Mouse (Mus musculus) liver, embryonic 13.5 days (tissue): ENCODE data around the gene Fbxl22. TPM values are rescaled to one million over a fixed set of nuclear protein-coding genes. Genes with fewer than 3 reads are reported as not detected.

ENCODE experiments used
- ATAC-seq: fragments of 200-750 bp; cut with Nextera tagmentation; 2 replicates; pipeline ENCODE4 v1.8.0; 2017; ENCODE audit warnings: low read depth, mild to moderate bottlenecking, moderate number of reproducible peaks, moderate library complexity
- DNase-seq: peaks from one replicate; pipeline ENCODE4 v3.0.0; 2022
- H3K27ac ChIP-seq: fragments of 300-500 bp; sonication (generic); 2 replicates; pipeline ENCODE4 v1.5.1; 2015; ENCODE audit warnings: moderate library complexity, mild to moderate bottlenecking, inconsistent platforms
- H3K27me3 ChIP-seq: fragments of 300-500 bp; sonication (generic); 2 replicates; pipeline ENCODE4 v1.6.1; 2015; ENCODE audit warnings: mild to moderate bottlenecking, inconsistent platforms
- H3K36me3 ChIP-seq: fragments of 300-500 bp; sonication (generic); 2 replicates; pipeline ENCODE4 v1.6.1; 2015; ENCODE audit warnings: mild to moderate bottlenecking, inconsistent platforms
- H3K4me1 ChIP-seq: fragments of 300-500 bp; sonication (generic); replicated peaks from 2 replicates; pipeline ENCODE4 v1.6.1; 2015; ENCODE audit warnings: inconsistent platforms
- H3K4me2 ChIP-seq: fragments of 300-500 bp; sonication (generic); 2 replicates; pipeline ENCODE4 v1.6.1; 2015; ENCODE audit warnings: inconsistent platforms, mild to moderate bottlenecking, moderate library complexity
- H3K4me3 ChIP-seq: fragments of 300-500 bp; sonication (generic); replicated peaks from 2 replicates; pipeline ENCODE4 v1.5.1; 2015; ENCODE audit warnings: mild to moderate bottlenecking, inconsistent platforms
- H3K9ac ChIP-seq: fragments of 300-500 bp; sonication (generic); 2 replicates; pipeline ENCODE4 v1.6.1; 2015; ENCODE audit warnings: mild to moderate bottlenecking, inconsistent platforms
- H3K9me3 ChIP-seq: fragments of 300-500 bp; sonication (generic); replicated peaks from 2 replicates; pipeline ENCODE4 v1.6.1; 2016; ENCODE audit warnings: inconsistent platforms
- WGBS: fragments of 180-500 bp; shearing (Covaris S2); methylation state at CpG from one replicate; pipeline ENCODE4 v1.1.7; 2015; ENCODE audit not compliant: insufficient replicate concordance; 5-methylcytosine and 5-hydroxymethylcytosine counted together
- polyA plus RNA-seq: library from polyadenylated mRNA; unstranded; fragments of >200 nt; fragmentation: Nextera tagmentation; extraction: Ambion mirVana; gene quantifications from 2 replicates; pipeline ENCODE4 v1.2.1, GENCODE M21; 2015

Gene Fbxl22
- polyA plus RNA-seq, 1 experiment from 2014 or later = 0.68 TPM

GRCm38 (mm10) chr9:66516296-66516940 lies 2.0 kb upstream of the Fbxl22 start:
- H3K27ac ChIP-seq = no peak overlapping the region
- peaks cover 61% of the 10 kb centered on the region for H3K36me3 ChIP-seq
- no peak overlapping the region for H3K4me3 ChIP-seq
- H3K4me2 ChIP-seq = no peak overlapping the region
- no peak for ATAC-seq
- peaks cover 32% of the 10 kb centered on the region for H3K4me1 ChIP-seq
- WGBS = 78% methylated on average over 6 of the region's 6 CpGs
- DNase-seq = no peak
- no peak overlapping the region for H3K9ac ChIP-seq
- no peaks in the 10 kb centered on the region for H3K27me3 ChIP-seq
- no peaks in the 10 kb centered on the region for H3K9me3 ChIP-seq

- Histone ChIP-seq H3K36me3 (peaks cover 61% of the 10 kb centered on the region), H3K9me3 (no peaks in the 10 kb centered on the region), H3K4me1 (peaks cover 39% of the 10 kb centered on the region), H3K27me3 (no peaks in the 10 kb centered on the region), H3K4me3 (no peak overlapping the region), H3K4me2 (no peak overlapping the region), H3K27ac (no peak overlapping the region), H3K9ac (no peak overlapping the region)
- no peak for ATAC-seq
- 88% methylated on average over 10 of the region's 10 CpGs for WGBS
- no peak for DNase-seq
These were observed 1.4 kb upstream of the Fbxl22 start for GRCm38 (mm10) chr9:66515680-66516210.

GRCm38 (mm10) chr9:66515115-66515514 lies 722 bp upstream of the Fbxl22 start:
- no peak overlapping the region for H3K4me2 ChIP-seq
- 40% methylated on average over 2 of the region's 2 CpGs for WGBS
- H3K9me3 ChIP-seq = no peaks in the 10 kb centered on the region
- H3K4me3 ChIP-seq = no peak overlapping the region
- H3K36me3 ChIP-seq = peaks cover 60% of the 10 kb centered on the region
- no peaks in the 10 kb centered on the region for H3K27me3 ChIP-seq
- ATAC-seq = no peak
- peaks cover 45% of the 10 kb centered on the region for H3K4me1 ChIP-seq
- no peak overlapping the region for H3K9ac ChIP-seq
- no peak overlapping the region for H3K27ac ChIP-seq
- DNase-seq = no peak

- 0 out of 2 replicates have a peak overlapping the region, but pooled peaks have one; percentile 95 for H3K27ac ChIP-seq
- no peaks in the 10 kb centered on the region for H3K27me3 ChIP-seq
- WGBS = 84% methylated on average over 4 of the region's 4 CpGs
- H3K36me3 ChIP-seq = peaks cover 61% of the 10 kb centered on the region
- ATAC-seq (no peak), DNase-seq (no peak)
- H3K4me1 ChIP-seq = peaks cover 58% of the 10 kb centered on the region
- H3K9me3 ChIP-seq = no peaks in the 10 kb centered on the region
- no peak overlapping the region for H3K4me3 ChIP-seq
- no peak overlapping the region for H3K4me2 ChIP-seq
- no peak overlapping the region for H3K9ac ChIP-seq
These were observed 635 bp downstream of the Fbxl22 start for GRCm38 (mm10) chr9:66513661-66514255.

- no peak for DNase-seq
- peaks cover 60% of the 10 kb centered on the region for H3K4me1 ChIP-seq
- H3K4me2 ChIP-seq = no peak overlapping the region
- no peak overlapping the region for H3K9ac ChIP-seq
- peaks cover 61% of the 10 kb centered on the region for H3K36me3 ChIP-seq
- no peak overlapping the region for H3K4me3 ChIP-seq
- peak overlapping the region; percentile 95 for H3K27ac ChIP-seq
- no peaks in the 10 kb centered on the region for H3K9me3 ChIP-seq
- no peaks in the 10 kb centered on the region for H3K27me3 ChIP-seq
- no peak for ATAC-seq
These were observed 1.2 kb downstream of the Fbxl22 start for GRCm38 (mm10) chr9:66513150-66513549.

- peak overlapping the region; percentile 97 for H3K4me2 ChIP-seq
- no peaks in the 10 kb centered on the region for H3K9me3 ChIP-seq
- H3K27me3 ChIP-seq = no peaks in the 10 kb centered on the region
- H3K9ac ChIP-seq = peak overlapping the region; percentile 89
- DNase-seq (peak; percentile 76), ATAC-seq (peak; percentile 77)
- H3K27ac ChIP-seq = peak overlapping the region; percentile 95
- H3K4me3 ChIP-seq = peak overlapping the region; percentile 72
- peaks cover 61% of the 10 kb centered on the region for H3K36me3 ChIP-seq
- peaks cover 66% of the 10 kb centered on the region for H3K4me1 ChIP-seq
- WGBS = 0% methylated on average over 8 of the region's 8 CpGs
These were observed 2.1 kb downstream of the Fbxl22 start for GRCm38 (mm10) chr9:66512351-66512671.

- Histone ChIP-seq H3K27me3 (no peaks in the 10 kb centered on the region), H3K27ac (peak overlapping the region; percentile 95), H3K4me3 (peak overlapping the region; percentile 72), H3K9ac (peak overlapping the region; percentile 89), H3K9me3 (no peaks in the 10 kb centered on the region), H3K36me3 (peaks cover 61% of the 10 kb centered on the region), H3K4me2 (peak overlapping the region; percentile 97), H3K4me1 (peaks cover 71% of the 10 kb centered on the region)
- ATAC-seq = peak; percentile 84
- under 1% methylated on average over 78 of the region's 78 CpGs for WGBS
- DNase-seq = peak; percentile 84
These were observed 2.6 kb downstream of the Fbxl22 start for GRCm38 (mm10) chr9:66511580-66512350.

- ATAC-seq = no peak
- Histone ChIP-seq H3K27me3 (no peaks in the 10 kb centered on the region), H3K36me3 (peaks cover 61% of the 10 kb centered on the region), H3K4me1 (peaks cover 79% of the 10 kb centered on the region), H3K27ac (peak overlapping the region; percentile 95), H3K4me3 (peak overlapping the region; percentile 72), H3K9me3 (no peaks in the 10 kb centered on the region), H3K9ac (peak overlapping the region; percentile 89), H3K4me2 (peak overlapping the region; percentile 97)
- no peak for DNase-seq
- 5% methylated on average over 2 of the region's 2 CpGs for WGBS
These were observed 3.4 kb downstream of the Fbxl22 start for GRCm38 (mm10) chr9:66510944-66511343.

GRCm38 (mm10) chr9:66510351-66510841 lies 4.0 kb downstream of the Fbxl22 start:
- Histone ChIP-seq H3K27ac (peak overlapping the region; percentile 40), H3K4me2 (peak overlapping the region; percentile 97), H3K4me1 (peaks cover 85% of the 10 kb centered on the region), H3K9me3 (no peaks in the 10 kb centered on the region), H3K4me3 (peak overlapping the region; percentile 72), H3K9ac (peak overlapping the region; percentile 89), H3K36me3 (peaks cover 61% of the 10 kb centered on the region), H3K27me3 (no peaks in the 10 kb centered on the region)
- DNase-seq (no peak), ATAC-seq (no peak)
- 89% methylated on average over 7 of the region's 7 CpGs for WGBS

GRCm38 (mm10) chr9:66508890-66509399 lies 5.4 kb downstream of the Fbxl22 start:
- ATAC-seq = no peak
- H3K27me3 ChIP-seq = no peaks in the 10 kb centered on the region
- no peak for DNase-seq
- no peak overlapping the region for H3K4me3 ChIP-seq
- H3K36me3 ChIP-seq = peaks cover 66% of the 10 kb centered on the region
- H3K4me1 ChIP-seq = peaks cover 93% of the 10 kb centered on the region
- 66% methylated on average over 4 of the region's 4 CpGs for WGBS
- peak overlapping the region; percentile 43 for H3K27ac ChIP-seq
- H3K9me3 ChIP-seq = no peaks in the 10 kb centered on the region
- H3K4me2 ChIP-seq = no peak overlapping the region
- H3K9ac ChIP-seq = no peak overlapping the region

- H3K27me3 ChIP-seq = no peaks in the 10 kb centered on the region
- peaks cover 89% of the 10 kb centered on the region for H3K4me1 ChIP-seq
- H3K36me3 ChIP-seq = peaks cover 72% of the 10 kb centered on the region
- DNase-seq (no peak), ATAC-seq (no peak)
- H3K4me2 ChIP-seq = no peak overlapping the region
- no peak overlapping the region for H3K4me3 ChIP-seq
- H3K27ac ChIP-seq = peak overlapping the region; percentile 98
- WGBS = 87% methylated on average over 3 of the region's 3 CpGs
- no peak overlapping the region for H3K9ac ChIP-seq
- no peaks in the 10 kb centered on the region for H3K9me3 ChIP-seq
These were observed 6.7 kb downstream of the Fbxl22 start for GRCm38 (mm10) chr9:66507684-66508083.
